Mouse (Mus musculus) brain, embryonic 14.5 days (tissue): ENCODE data around the gene Rnf214.

Experiments
- CTCF ChIP-seq: fragments of 200-500 bp; IDR thresholded peaks from 2 replicates; pipeline ENCODE4 v1.5.1; 2012; ENCODE audit warnings: inconsistent platforms, mild to moderate bottlenecking, moderate library complexity, borderline replicate concordance; ENCODE audit not compliant: insufficient read depth, insufficient read length; ENCODE audit errors: extremely low read depth
- POLR2A ChIP-seq: fragments of 200-500 bp; IDR thresholded peaks from 2 replicates; pipeline ENCODE4 v1.6.1; 2012; ENCODE audit warnings: mild to moderate bottlenecking, inconsistent platforms, borderline replicate concordance; ENCODE audit not compliant: poor library complexity, insufficient read depth, insufficient read length, severe bottlenecking; ENCODE audit errors: extremely low read depth

GRCm38 (mm10) chr9:45838069-45838433 lies 68.7 kb downstream of the Rnf214 start:
- TF ChIP-seq POLR2A (no peak), CTCF (no peak)
